Mouse (Mus musculus) hindbrain, embryonic 16.5 days (tissue): ENCODE results near the gene Fam219a. TPM values are rescaled to one million over a fixed set of nuclear protein-coding genes. Genes with fewer than 3 reads are reported as not detected.

ENCODE experiments used
- ATAC-seq: fragments of 200-750 bp; cut with Nextera tagmentation; 2 replicates; pipeline ENCODE4 v1.8.0; 2017; ENCODE audit warnings: moderate TSS enrichment, moderate library complexity
- H3K27ac ChIP-seq: fragments of 300-500 bp; sonication (generic); 2 replicates; pipeline ENCODE4 v1.5.1; 2014; ENCODE audit warnings: low read depth, mild to moderate bottlenecking, control low read depth, low read length, moderate library complexity
- H3K27me3 ChIP-seq: fragments of 300-500 bp; sonication (generic); replicated peaks from 2 replicates; pipeline ENCODE4 v1.6.1; 2014; ENCODE audit warnings: low read length; ENCODE audit not compliant: control insufficient read depth, insufficient read depth
- H3K36me3 ChIP-seq: fragments of 300-500 bp; sonication (generic); 2 replicates; pipeline ENCODE4 v1.6.1; 2014; ENCODE audit warnings: mild to moderate bottlenecking, low read length, moderate library complexity, mixed read lengths; ENCODE audit not compliant: control insufficient read depth, insufficient read depth
- H3K4me1 ChIP-seq: fragments of 300-500 bp; sonication (generic); 2 replicates; pipeline ENCODE4 v1.6.1; 2014; ENCODE audit warnings: low read depth, low read length; ENCODE audit not compliant: control insufficient read depth, insufficient read depth
- H3K4me2 ChIP-seq: fragments of 300-500 bp; sonication (generic); 2 replicates; pipeline ENCODE4 v1.6.1; 2014; ENCODE audit warnings: mild to moderate bottlenecking, low read length, control low read depth, moderate library complexity
- H3K4me3 ChIP-seq: fragments of 300-500 bp; sonication (generic); 2 replicates; pipeline ENCODE4 v1.5.1; 2014; ENCODE audit warnings: mild to moderate bottlenecking, low read length, control low read depth, moderate library complexity
- H3K9ac ChIP-seq: fragments of 300-500 bp; sonication (generic); 2 replicates; pipeline ENCODE4 v1.6.1; 2014; ENCODE audit warnings: low read depth, mild to moderate bottlenecking, control low read depth, low read length, moderate library complexity
- H3K9me3 ChIP-seq: fragments of 300-500 bp; sonication (generic); 2 replicates; pipeline ENCODE4 v1.6.1; 2014; ENCODE audit warnings: mild to moderate bottlenecking, low read length, moderate library complexity; ENCODE audit not compliant: control insufficient read depth
- WGBS: fragments of 180-500 bp; shearing (Covaris S2); extraction: QIAGEN DNeasy Blood & Tissue Kit; methylation state at CpG from one replicate; pipeline ENCODE4 v1.1.7; 2014; 5-methylcytosine and 5-hydroxymethylcytosine counted together
- polyA plus RNA-seq: library from polyadenylated mRNA; unstranded; fragments of >200 nt; fragmentation: Nextera tagmentation; extraction: Ambion mirVana; gene quantifications from 2 replicates; pipeline ENCODE4 v1.2.1, GENCODE M21; 2015

Fam219a gene
- polyA plus RNA-seq, 1 experiment from 2014 or later: 14.8 TPM

DNA sequence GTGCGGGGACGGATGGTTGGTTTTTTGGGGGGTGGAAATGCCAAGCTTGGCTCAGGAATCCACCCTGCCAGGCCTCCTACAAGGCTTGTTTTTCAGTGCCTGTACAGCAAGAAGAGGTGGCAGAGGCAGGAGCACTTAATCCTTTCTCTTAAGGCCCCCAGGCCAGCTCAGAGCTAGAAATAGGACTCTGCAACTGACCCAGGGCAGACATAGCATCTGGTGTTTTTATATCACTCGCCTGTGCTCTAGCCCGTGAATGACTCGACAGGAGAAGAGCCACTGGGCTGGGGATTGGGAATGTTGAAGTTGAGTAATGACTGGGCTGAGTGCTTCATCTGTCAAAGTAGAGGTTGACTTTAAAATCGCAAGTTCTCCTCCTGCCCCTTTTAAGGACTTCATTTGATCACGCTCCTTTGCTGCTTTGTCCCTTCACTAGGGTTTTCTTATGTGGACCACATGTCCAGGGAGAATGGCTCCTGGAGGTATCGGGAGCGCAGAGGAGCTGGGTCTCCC is 91.6 kb downstream of the Fam219a start:
- Histone ChIP-seq H3K9me3 (no peaks in the 10 kb centered on the region), H3K27me3 (no peaks in the 10 kb centered on the region), H3K4me2 (no peak overlapping the region), H3K9ac (no peak overlapping the region), H3K4me1 (peaks cover 3% of the 10 kb centered on the region; the same call in 1 of the 2 replicates), H3K36me3 (peaks cover 7% of the 10 kb centered on the region; the same call in 1 of the 2 replicates), H3K4me3 (no peak overlapping the region), H3K27ac (no peak overlapping the region)
- 84% methylated on average over 9 of the region's 9 CpGs for WGBS
- no peak for ATAC-seq

DNA sequence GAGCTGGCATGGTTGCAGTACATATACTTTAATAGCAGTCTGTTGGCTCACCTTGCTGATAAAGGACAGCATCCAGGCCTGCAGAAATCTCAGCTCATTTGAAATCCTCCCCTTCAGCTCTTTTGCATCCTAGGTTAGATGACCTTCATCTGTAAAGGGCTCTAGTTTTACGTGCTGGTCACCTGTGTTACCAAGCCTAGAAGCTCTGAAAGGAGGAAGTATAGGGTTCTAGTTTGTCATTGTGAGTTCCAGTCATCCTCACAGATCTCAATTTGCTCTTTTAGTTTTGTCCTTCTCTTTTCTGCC is 98.0 kb downstream of the Fam219a start:
- H3K9ac ChIP-seq: no peak overlapping the region
- 80% methylated on average over 1 of the region's 1 CpGs for WGBS

DNA sequence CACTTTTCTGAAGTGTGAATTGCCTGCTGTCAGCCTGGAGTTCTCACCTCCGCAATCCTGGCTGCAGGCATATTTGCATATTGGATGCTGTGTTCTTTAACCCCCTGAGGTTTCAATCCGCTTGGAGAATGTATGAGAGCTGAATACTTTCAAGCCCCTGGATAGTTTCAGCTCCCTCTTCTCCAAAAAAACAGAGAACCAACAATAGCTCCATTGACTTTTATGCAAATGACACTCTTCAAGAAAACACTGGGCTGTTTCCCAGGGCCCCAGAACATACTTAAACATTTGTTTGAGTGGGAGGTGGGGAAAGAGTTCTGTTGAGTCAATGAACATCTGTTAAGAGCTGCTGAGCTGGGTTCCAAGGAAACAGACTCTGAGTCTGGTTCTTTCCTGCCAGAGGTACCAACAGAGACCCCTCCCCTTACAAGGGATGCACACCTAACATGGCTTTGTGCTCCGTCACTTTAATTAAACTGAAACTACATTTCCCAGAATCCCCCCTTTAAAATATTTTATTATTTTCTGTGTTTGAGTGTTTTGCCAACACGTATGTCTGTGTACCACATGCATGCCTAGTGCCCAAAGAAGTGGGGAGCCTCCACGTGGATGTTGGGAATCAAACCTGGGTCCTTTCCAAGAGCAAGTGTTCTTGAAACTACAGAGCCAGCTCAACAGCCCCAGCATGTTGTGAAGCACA is 98.5 kb downstream of the Fam219a start:
- H3K27ac ChIP-seq: peak overlapping the region; percentile 14
- no peak overlapping the region for H3K4me2 ChIP-seq
- H3K36me3 ChIP-seq: no peaks in the 10 kb centered on the region
- no peaks in the 10 kb centered on the region for H3K27me3 ChIP-seq
- no peak overlapping the region for H3K4me3 ChIP-seq
- peaks cover 14% of the 10 kb centered on the region for H3K4me1 ChIP-seq
- WGBS: 19% methylated on average over 5 of the region's 5 CpGs
- no peaks in the 10 kb centered on the region for H3K9me3 ChIP-seq
- ATAC-seq: peak; percentile 86
- H3K9ac ChIP-seq: no peak overlapping the region

More for the DNA sequence above, 98.0 kb downstream of the Fam219a start:
- H3K9me3 ChIP-seq: no peaks in the 10 kb centered on the region
- H3K27ac ChIP-seq: peak overlapping the region; percentile 14
- H3K4me1 ChIP-seq: peaks cover 14% of the 10 kb centered on the region
- no peak overlapping the region for H3K4me2 ChIP-seq
- H3K27me3 ChIP-seq: no peaks in the 10 kb centered on the region
- H3K4me3 ChIP-seq: no peak overlapping the region
- H3K36me3 ChIP-seq: no peaks in the 10 kb centered on the region
- ATAC-seq: no peak

DNA sequence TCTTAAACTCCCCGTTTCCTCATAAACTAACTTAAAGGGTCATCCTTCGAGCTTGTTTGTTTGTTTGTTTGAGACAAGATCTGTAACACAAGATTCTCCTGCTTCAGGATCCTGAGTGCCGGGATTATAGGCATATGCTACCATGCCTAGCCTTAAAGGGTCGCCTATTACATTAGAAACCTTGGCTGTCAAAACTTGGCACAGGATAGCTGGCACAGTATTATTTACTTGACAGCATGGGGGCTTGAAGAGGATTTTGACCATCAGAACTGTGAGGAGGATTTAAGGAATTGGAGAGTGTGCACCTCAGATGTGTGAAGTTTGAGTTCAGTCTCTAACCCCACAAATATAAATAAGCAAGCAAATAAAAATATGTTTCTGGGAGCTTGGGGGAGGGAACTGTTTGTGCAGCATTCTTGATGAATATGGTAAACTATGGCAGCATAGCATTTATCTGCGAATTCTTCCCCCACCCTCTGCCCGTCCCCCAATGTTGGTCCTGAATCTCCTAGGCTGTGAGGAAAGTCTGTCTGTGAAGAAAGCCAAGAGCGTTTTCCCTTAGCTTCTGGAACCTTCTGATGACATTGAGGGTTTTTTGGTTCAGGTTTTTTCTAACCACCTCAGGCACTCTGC is 99.2 kb downstream of the Fam219a start:
- Histone ChIP-seq H3K9me3 (no peaks in the 10 kb centered on the region), H3K4me2 (no peak overlapping the region), H3K9ac (no peak overlapping the region), H3K36me3 (no peaks in the 10 kb centered on the region), H3K4me1 (peaks cover 14% of the 10 kb centered on the region), H3K27ac (peak overlapping the region; percentile 36), H3K27me3 (no peaks in the 10 kb centered on the region), H3K4me3 (no peak overlapping the region)
- ATAC-seq: no peak
- 42% methylated on average over 7 of the region's 7 CpGs for WGBS

DNA sequence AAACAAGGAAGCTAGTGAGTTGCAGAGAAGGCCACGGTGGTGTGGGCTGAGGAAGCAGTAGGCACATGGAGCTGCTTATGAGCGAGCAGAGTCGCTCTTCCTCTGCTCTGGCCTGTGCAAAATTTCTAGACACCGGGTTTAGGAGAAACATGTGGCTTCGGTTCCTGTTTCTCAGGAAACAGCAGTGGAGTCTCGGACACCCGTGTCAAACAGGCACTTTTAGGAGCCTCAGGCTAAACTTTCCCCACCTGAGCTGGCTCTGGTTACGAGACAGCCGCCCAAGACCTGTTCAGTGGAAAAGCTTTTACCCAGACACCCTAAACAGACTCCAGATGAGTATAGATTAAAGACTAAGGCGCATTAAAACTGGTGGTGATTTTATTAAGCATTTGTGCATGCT is 100.1 kb downstream of the Fam219a start:
- H3K4me1 ChIP-seq: peaks cover 14% of the 10 kb centered on the region
- 72% methylated on average over 10 of the region's 10 CpGs for WGBS
- no peak for ATAC-seq
- H3K4me3 ChIP-seq: no peak overlapping the region
- H3K4me2 ChIP-seq: no peak overlapping the region
- 0 out of 2 replicates have a peak overlapping the region, but pooled peaks have one; percentile 7 for H3K27ac ChIP-seq
- H3K36me3 ChIP-seq: no peaks in the 10 kb centered on the region
- no peaks in the 10 kb centered on the region for H3K9me3 ChIP-seq
- no peak overlapping the region for H3K9ac ChIP-seq
- no peaks in the 10 kb centered on the region for H3K27me3 ChIP-seq

DNA sequence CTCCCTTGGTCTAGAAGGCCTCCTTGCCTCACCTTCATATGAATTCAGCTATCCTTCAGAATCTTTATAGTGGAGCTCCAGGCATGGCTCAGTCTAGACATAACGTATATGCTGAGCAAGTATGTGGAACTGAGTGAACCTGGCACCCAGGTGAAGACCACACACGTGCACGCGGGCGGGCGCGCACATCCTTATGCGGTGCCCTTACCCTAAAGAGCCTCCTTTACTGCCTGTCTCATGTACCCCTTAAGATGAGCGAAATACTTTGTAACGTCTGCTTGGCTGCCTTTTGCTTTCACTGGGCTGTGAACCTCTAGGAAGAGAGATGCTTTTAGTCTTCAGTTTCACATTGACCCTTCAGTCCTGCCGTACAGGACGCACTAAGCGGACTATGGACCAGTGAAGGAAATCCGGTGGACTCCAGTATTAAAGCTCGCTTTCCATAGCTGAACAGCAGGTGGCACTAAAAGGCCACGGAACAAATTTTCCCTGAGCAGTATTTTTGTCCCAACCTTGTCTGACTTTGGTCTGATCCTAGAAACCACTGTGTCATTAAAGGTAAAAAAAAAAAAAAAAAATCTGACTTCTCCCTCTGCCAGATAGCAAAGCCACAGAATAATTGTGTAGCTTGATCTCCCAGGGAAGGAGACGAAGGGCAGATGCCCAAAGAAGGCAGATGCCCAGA is 100.8 kb downstream of the Fam219a start:
- 55% methylated on average over 17 of the region's 17 CpGs for WGBS

More for the DNA sequence above, 100.8 kb downstream of the Fam219a start:
- ATAC-seq: no peak
- no peaks in the 10 kb centered on the region for H3K9me3 ChIP-seq
- H3K27me3 ChIP-seq: no peaks in the 10 kb centered on the region
- no peak overlapping the region for H3K4me2 ChIP-seq
- no peak overlapping the region for H3K4me3 ChIP-seq
- peaks cover 18% of the 10 kb centered on the region for H3K4me1 ChIP-seq
- no peaks in the 10 kb centered on the region for H3K36me3 ChIP-seq
- no peak overlapping the region for H3K27ac ChIP-seq
- no peak overlapping the region for H3K9ac ChIP-seq

Other genes with a start within 250 kb of the Fam219a start
- gene Ubap1, start 220.5 kb downstream of the Fam219a start, polyA plus RNA-seq: 64.3 and 69.4 TPM in 2 replicates
- 2.4 and 2.8 TPM in 2 replicates for gene Kif24, start 104.7 kb downstream of the Fam219a start, polyA plus RNA-seq
- 74.1 and 76.8 TPM in 2 replicates for gene Nudt2, start 104.4 kb downstream of the Fam219a start, polyA plus RNA-seq
- gene AI464131, start 66.5 kb downstream of the Fam219a start, polyA plus RNA-seq: 18.4 and 19.5 TPM in 2 replicates
- 17.9 and 21.7 TPM in 2 replicates for gene 1110017D15Rik, start 52.2 kb downstream of the Fam219a start, polyA plus RNA-seq
- gene Dnaic1, start 237 bp upstream of the Fam219a start, polyA plus RNA-seq: 2.4 and 3.3 TPM in 2 replicates
- 115 and 117 TPM in 2 replicates for gene Enho, start 70.8 kb upstream of the Fam219a start, polyA plus RNA-seq
- 22.5 and 29.5 TPM in 2 replicates for gene Cntfr, start 127.6 kb upstream of the Fam219a start, polyA plus RNA-seq
- 46.4 and 46.6 TPM in 2 replicates for gene Il11ra1, start 130.5 kb upstream of the Fam219a start, polyA plus RNA-seq
- 63.6 and 65.2 TPM in 2 replicates for gene Rpp25l, start 144.0 kb upstream of the Fam219a start, polyA plus RNA-seq
- 309 and 323 TPM in 2 replicates for gene Dctn3, start 153.6 kb upstream of the Fam219a start, polyA plus RNA-seq
- 0.76 and 0.84 TPM in 2 replicates for gene Arid3c, start 161.6 kb upstream of the Fam219a start, polyA plus RNA-seq
- 60.9 and 61.8 TPM in 2 replicates for gene Galt, start 185.7 kb upstream of the Fam219a start, polyA plus RNA-seq
- 86.8 and 96.3 TPM in 2 replicates for gene Sigmar1, start 186.6 kb upstream of the Fam219a start, polyA plus RNA-seq
- 260 and 276 TPM in 2 replicates for gene Ccl27a, start 204.7 kb upstream of the Fam219a start, polyA plus RNA-seq